In the genomic region with DNA sequence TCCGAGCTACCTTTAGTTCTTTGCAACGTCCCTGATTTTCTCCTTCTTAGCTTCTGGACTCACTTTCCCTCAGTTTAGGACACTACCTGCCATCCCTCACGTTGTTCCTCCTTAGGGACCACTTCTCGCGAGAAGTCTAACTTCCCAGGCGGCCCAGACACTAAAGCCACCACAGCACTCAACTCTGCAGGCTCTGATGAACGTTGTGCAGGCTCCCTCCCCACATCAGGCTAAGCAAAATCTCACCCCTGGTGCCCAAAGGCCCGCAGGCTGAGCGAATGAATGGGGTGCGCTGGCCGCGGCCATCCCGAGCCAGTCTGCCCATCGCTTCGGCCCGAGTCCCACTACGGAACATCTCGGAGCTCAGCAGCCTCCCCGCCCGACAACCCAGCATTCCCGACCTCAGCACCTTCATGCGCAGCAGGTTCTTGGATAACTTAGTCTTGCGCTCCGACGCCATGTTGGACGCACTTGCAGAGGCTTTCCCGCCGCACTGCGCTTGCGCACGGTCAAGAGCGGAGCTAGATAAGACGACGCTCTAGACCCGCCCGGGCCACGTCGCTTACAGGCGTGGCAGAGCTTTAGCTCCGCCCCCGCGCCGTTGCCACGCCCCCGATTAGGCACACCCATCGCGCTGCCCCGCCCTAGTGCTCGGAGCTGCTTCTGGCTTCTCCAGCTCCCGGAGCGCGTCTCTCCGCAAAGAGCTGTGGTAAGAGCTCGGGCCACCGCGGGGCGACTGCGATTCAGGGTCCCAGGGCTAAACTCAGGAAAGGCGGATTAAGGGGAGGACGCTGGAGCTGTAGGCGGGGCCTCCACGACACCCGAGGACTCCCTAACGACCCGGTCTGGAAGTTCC, we compare ENCODE assay signal across 8 mouse cellular contexts. TPM values are rescaled to one million over a fixed set of nuclear protein-coding genes. Genes with fewer than 3 reads are reported as not detected.
DNase-seq lines count a peak whose midpoint lies in the region; ATAC-seq lines count a peak whose summit lies in the region.

TSS of gene Mphosph6 (minus strand) at position 501 of the 856 bp plus-strand sequence.

- peak; percentile 98 for ATAC-seq in hindbrain, embryonic 15.5 days (ENCODE audit: low FRiP score, low read depth)

- DNase-seq in T-cell, adult 2 months (ENCODE audit: low spot score), result peak; percentile 94
- DNase-seq in cerebellum, postnatal 36 days, result peak; percentile 96 to 97
- peak; percentile 92 to 97 for DNase-seq in frontal cortex, postnatal 36 days (ENCODE audit: low spot score in 2 of 2)
- DNase-seq in left cerebral cortex, adult 11 months (ENCODE audit: low spot score), result peak; percentile 93
- peak; percentile 97 to 98 for DNase-seq in lung, postnatal 4 days
- DNase-seq in retina, postnatal 7 days (ENCODE audit: low read depth, low spot score), result peak; percentile 97
- peak; percentile 85 for DNase-seq in urinary bladder, adult 2 months (ENCODE audit: low spot score)

- WGBS in hindbrain, embryonic 15.5 days, result under 1% methylated on average over 65 of the region's 65 CpGs

- no peaks in the 10 kb centered on the region for H3K36me3 ChIP-seq in hindbrain, embryonic 15.5 days

- peak within 1 kb of the TSS; percentile 70 for H3K4me2 ChIP-seq in hindbrain, embryonic 15.5 days

- H3K4me3 ChIP-seq in hindbrain, embryonic 15.5 days, result peak within 1 kb of the TSS; percentile 77

- peak within 1 kb of the TSS; percentile 75 for H3K9ac ChIP-seq in hindbrain, embryonic 15.5 days

- H3K27me3 ChIP-seq in hindbrain, embryonic 15.5 days, result no peaks in the 10 kb centered on the region

- H3K27ac ChIP-seq in hindbrain, embryonic 15.5 days (replicated peaks), result peak within 1 kb of the TSS; percentile 86

- H3K4me1 ChIP-seq in hindbrain, embryonic 15.5 days (replicated peaks), result peaks cover 21% of the 10 kb centered on the region

- no peaks in the 10 kb centered on the region for H3K9me3 ChIP-seq in hindbrain, embryonic 15.5 days

RNA-seq across cellular contexts. Expression of gene Mphosph6, which starts in this region (rescaled TPM):
- 31.4 and 32.0 TPM in 2 replicates for polyA plus RNA-seq in hindbrain, embryonic 15.5 days (2015; fragmentation: Nextera tagmentation; extraction: Ambion mirVana)
- 22.3 and 23.6 TPM in 2 replicates for polyA plus RNA-seq in urinary bladder, adult 2 months (2012; rRNA removed)

Comparison
In these comparisons a context has a peak if more than half of its experiments do, and no peak if none do; other contexts are left out.
1. Peak in every context shown above with its lines: DNase-seq, ATAC-seq, H3K4me3 ChIP-seq and H3K27ac ChIP-seq.